Mouse (Mus musculus) hindbrain, embryonic 11.5 days (tissue): ENCODE results near the gene Prss38. TPM values are rescaled to one million over a fixed set of nuclear protein-coding genes. Genes with fewer than 3 reads are reported as not detected.
"Not testable (repeated sequence)": the region's sequence is repeated elsewhere in the genome, so short reads cannot be mapped to it uniquely, and the experiment has no call there.

Source experiments
- ATAC-seq: fragments of 200-750 bp; cut with Nextera tagmentation; 2 replicates; pipeline ENCODE4 v1.8.0; 2017; ENCODE audit warnings: mild to moderate bottlenecking, moderate TSS enrichment, moderate library complexity; ENCODE audit not compliant: low FRiP score
- DNase-seq: peaks from one replicate; pipeline ENCODE4 v3.0.0-alpha.2; 2015; ENCODE audit warnings: low spot score
- H3K27ac ChIP-seq: fragments of 300-500 bp; sonication (generic); 2 replicates; pipeline ENCODE4 v1.5.1; 2014; ENCODE audit warnings: mild to moderate bottlenecking, low read depth, low read length
- H3K27me3 ChIP-seq: fragments of 300-500 bp; sonication (generic); 2 replicates; pipeline ENCODE4 v1.6.1; 2014; ENCODE audit warnings: mild to moderate bottlenecking, low read length, moderate library complexity, mixed read lengths; ENCODE audit not compliant: control insufficient read depth, insufficient read depth
- H3K36me3 ChIP-seq: fragments of 300-500 bp; sonication (generic); 2 replicates; pipeline ENCODE4 v1.6.1; 2014; ENCODE audit warnings: mild to moderate bottlenecking, low read length, moderate library complexity, mixed read lengths; ENCODE audit not compliant: control insufficient read depth, insufficient read depth
- H3K4me1 ChIP-seq: fragments of 300-500 bp; sonication (generic); replicated peaks from 2 replicates; pipeline ENCODE4 v1.6.1; 2014; ENCODE audit warnings: low read length, mixed read lengths; ENCODE audit not compliant: control insufficient read depth, insufficient read depth
- H3K4me2 ChIP-seq: fragments of 300-500 bp; sonication (generic); replicated peaks from 2 replicates; pipeline ENCODE4 v1.6.1; 2014; ENCODE audit warnings: mild to moderate bottlenecking, low read depth, low read length
- H3K4me3 ChIP-seq: fragments of 300-500 bp; sonication (generic); 2 replicates; pipeline ENCODE4 v1.5.1; 2014; ENCODE audit warnings: low read depth, low read length
- H3K9ac ChIP-seq: fragments of 300-500 bp; sonication (generic); 2 replicates; pipeline ENCODE4 v1.6.1; 2014; ENCODE audit warnings: low read depth, low read length
- H3K9me3 ChIP-seq: fragments of 300-500 bp; sonication (generic); 2 replicates; pipeline ENCODE4 v1.6.1; 2016; ENCODE audit warnings: low read length; ENCODE audit not compliant: control insufficient read depth
- WGBS: fragments of 180-500 bp; shearing (Covaris S2); extraction: QIAGEN DNeasy Blood & Tissue Kit; methylation state at CpG from one replicate; pipeline ENCODE4 v1.1.7; 2014; 5-methylcytosine and 5-hydroxymethylcytosine counted together
- polyA plus RNA-seq: library from polyadenylated mRNA; unstranded; fragments of >200 nt; fragmentation: Nextera tagmentation; extraction: Ambion mirVana; gene quantifications from 2 replicates; pipeline ENCODE4 v1.2.1, GENCODE M21; 2014

Gene Prss38
- polyA plus RNA-seq, 1 experiment from 2014 or later = not detected

DNA sequence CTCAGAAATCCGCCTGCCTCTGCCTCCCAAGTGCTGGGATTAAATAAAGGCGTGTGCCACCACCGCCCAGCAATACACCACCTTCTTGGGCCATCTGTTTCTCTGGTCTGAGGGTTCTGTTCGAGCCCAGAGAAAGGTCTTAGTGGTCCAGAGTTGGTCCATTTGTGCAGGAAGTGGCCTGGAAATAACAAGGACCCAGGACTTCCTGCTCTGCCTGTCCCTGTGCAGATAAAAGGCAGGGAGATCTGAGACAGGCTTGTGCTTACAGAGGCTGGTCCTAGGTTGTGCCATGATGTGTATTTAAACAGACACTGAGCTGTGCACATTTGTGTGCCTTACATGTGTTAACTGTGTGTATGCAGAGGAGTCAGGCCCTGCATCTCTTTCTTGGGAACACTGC lies 13.3 kb upstream of the Prss38 start:
- H3K9ac ChIP-seq = no peak overlapping the region
- 83% methylated on average over 4 of the region's 4 CpGs for WGBS
- H3K9me3 ChIP-seq = no peaks in the 10 kb centered on the region

DNA sequence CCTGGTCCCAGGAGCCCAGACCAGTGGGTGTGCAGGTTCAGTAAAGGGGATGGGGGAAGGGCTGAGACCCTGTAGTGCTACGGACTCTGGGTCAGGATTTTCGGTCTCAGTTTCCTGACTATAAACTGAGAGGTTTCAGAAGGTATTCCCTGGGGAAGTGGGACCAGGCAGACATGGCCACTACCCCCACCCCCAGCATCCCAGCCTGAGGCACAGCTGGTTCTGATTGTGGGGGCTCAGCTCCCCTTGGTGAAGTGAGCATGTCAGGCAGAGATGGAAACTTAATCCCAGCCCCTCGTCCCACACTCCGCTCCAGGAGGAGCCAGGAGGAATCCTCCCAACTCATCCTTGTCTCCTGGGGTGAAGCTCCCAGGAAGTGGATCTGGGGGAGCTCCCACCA lies 12.0 kb upstream of the Prss38 start:
- H3K36me3 ChIP-seq = no peaks in the 10 kb centered on the region
- H3K4me2 ChIP-seq = no peak overlapping the region
- H3K4me3 ChIP-seq = no peak overlapping the region
- no peak overlapping the region for H3K27ac ChIP-seq
- peaks cover 4% of the 10 kb centered on the region; the same call in 1 of the 2 replicates for H3K4me1 ChIP-seq
- no peaks in the 10 kb centered on the region for H3K27me3 ChIP-seq
- no peaks in the 10 kb centered on the region for H3K9me3 ChIP-seq
- H3K9ac ChIP-seq = no peak overlapping the region
- ATAC-seq (no peak), DNase-seq (no peak)
- WGBS = 62% methylated on average over 4 of the region's 4 CpGs

More for the DNA sequence above, 13.3 kb upstream of the Prss38 start:
- no peak overlapping the region for H3K4me3 ChIP-seq
- peaks cover 4% of the 10 kb centered on the region; the same call in 1 of the 2 replicates for H3K4me1 ChIP-seq
- no peak overlapping the region for H3K27ac ChIP-seq
- H3K27me3 ChIP-seq = no peaks in the 10 kb centered on the region
- no peak overlapping the region for H3K4me2 ChIP-seq
- DNase-seq (no peak), ATAC-seq (no peak)
- no peaks in the 10 kb centered on the region for H3K36me3 ChIP-seq

DNA sequence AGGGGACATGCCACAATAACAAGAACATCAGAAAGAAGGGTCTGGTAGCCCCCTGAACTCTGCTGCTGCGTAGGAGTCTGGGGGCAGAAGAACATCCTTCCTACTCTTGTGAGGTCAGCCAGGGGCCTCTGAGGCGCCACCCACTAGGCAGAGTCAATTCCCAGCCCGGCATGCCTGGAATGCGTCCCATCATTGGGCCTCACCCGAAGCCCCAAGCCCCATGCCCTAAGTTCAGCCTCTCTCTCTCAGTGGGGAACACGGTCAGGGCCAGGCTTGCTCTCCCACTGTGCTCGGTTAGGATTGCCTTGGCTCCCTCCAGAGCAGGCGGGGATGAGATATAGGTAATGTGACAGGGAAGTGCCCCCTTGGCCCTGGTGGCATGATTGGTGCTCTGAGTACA lies 9.7 kb upstream of the Prss38 start:
- 9% methylated on average over 8 of the region's 8 CpGs for WGBS
- ATAC-seq (no peak), DNase-seq (peak; percentile 15)
- H3K4me1 ChIP-seq = peaks cover 4% of the 10 kb centered on the region; the same call in 1 of the 2 replicates
- H3K9me3 ChIP-seq = no peaks in the 10 kb centered on the region
- H3K4me3 ChIP-seq = no peak overlapping the region
- no peak overlapping the region for H3K9ac ChIP-seq
- no peaks in the 10 kb centered on the region for H3K27me3 ChIP-seq
- no peak overlapping the region for H3K27ac ChIP-seq
- H3K36me3 ChIP-seq = no peaks in the 10 kb centered on the region
- H3K4me2 ChIP-seq = no peak overlapping the region

DNA sequence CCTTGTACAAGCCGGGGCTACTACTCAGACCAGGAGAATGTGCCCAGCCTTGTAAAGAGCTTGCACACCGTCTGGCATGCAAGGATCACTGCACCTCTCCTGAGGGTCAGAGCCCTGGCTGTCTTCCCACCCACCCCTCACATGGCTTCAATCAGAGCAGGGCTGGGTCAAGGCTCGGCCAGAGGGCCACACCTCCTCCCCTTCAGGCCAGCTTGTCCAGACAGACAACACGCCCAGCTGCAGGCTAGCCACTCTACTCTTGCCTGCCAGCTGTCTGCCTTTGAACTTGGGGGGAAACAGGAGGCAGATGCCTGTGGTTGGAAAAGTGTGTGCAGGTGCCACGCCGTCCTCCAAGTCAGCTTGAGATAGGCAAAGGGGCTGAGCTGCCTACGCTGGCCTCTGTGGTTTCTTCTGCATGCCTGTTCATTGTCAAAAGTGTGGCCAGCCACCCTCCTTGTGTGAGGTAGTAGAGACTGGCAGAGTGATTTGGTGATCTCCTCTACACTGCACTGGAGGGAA lies 9.0 kb upstream of the Prss38 start:
- Histone ChIP-seq H3K36me3 (no peaks in the 10 kb centered on the region), H3K4me2 (no peak overlapping the region), H3K4me3 (no peak overlapping the region), H3K4me1 (peaks cover 4% of the 10 kb centered on the region; the same call in 1 of the 2 replicates), H3K27me3 (no peaks in the 10 kb centered on the region), H3K27ac (no peak overlapping the region), H3K9me3 (no peaks in the 10 kb centered on the region), H3K9ac (no peak overlapping the region)
- DNase-seq (peak; percentile 27), ATAC-seq (no peak)
- WGBS = 34% methylated on average over 7 of the region's 7 CpGs

DNA sequence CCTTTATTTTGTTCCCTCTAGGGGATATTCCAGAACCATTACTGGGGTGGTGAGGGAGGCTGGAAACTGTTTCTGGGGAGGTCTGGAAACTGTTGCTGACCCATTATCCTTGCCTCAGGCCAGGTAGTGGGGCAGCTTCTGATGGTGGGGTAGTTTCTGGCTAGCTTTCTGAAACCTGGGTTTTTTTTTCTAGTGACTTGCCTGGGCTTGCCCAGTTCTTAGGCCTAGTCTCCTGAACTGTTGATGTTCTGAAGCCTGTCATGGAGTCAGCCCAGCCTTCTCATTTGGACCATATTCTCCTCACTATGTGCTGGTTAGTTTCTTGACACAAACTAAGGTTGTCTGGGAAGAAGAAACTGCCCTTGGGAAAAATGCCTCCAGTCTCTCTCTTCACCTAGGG lies 4.1 kb upstream of the Prss38 start:
- no peak overlapping the region for H3K9ac ChIP-seq
- no peaks in the 10 kb centered on the region for H3K9me3 ChIP-seq
- DNase-seq (no peak), ATAC-seq (no peak)
- no peaks in the 10 kb centered on the region for H3K27me3 ChIP-seq
- peaks cover 2% of the 10 kb centered on the region; the same call in 1 of the 2 replicates for H3K4me1 ChIP-seq
- H3K36me3 ChIP-seq = no peaks in the 10 kb centered on the region
- no peak overlapping the region for H3K4me3 ChIP-seq
- no peak overlapping the region for H3K4me2 ChIP-seq
- no peak overlapping the region for H3K27ac ChIP-seq

DNA sequence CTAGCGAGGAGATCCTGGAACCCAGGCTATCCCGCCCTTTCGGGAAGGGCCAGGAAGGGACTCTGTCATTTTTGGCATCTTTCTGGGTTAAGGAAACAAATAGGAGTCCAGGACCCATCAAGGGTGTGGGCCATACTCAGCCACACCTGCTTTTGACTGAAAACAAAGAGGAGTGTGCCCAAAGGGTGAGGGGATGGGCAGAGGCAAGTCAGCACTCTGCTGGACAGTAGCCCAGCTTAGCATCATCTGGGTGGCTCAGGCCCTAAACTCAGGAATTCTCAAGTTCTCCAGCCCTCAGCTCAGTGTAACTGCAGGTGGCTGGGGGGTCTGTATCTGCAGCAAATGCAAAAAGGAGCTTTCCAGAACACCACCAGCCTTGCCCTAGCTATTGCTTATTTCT lies 2.5 kb upstream of the Prss38 start:
- Histone ChIP-seq H3K9ac (no peak overlapping the region), H3K9me3 (no peaks in the 10 kb centered on the region), H3K27ac (no peak overlapping the region), H3K4me3 (no peak overlapping the region), H3K4me1 (no peaks in the 10 kb centered on the region), H3K4me2 (no peak overlapping the region), H3K36me3 (no peaks in the 10 kb centered on the region), H3K27me3 (no peaks in the 10 kb centered on the region)
- ATAC-seq (no peak), DNase-seq (no peak)
- 91% methylated on average over 3 of the region's 3 CpGs for WGBS

DNA sequence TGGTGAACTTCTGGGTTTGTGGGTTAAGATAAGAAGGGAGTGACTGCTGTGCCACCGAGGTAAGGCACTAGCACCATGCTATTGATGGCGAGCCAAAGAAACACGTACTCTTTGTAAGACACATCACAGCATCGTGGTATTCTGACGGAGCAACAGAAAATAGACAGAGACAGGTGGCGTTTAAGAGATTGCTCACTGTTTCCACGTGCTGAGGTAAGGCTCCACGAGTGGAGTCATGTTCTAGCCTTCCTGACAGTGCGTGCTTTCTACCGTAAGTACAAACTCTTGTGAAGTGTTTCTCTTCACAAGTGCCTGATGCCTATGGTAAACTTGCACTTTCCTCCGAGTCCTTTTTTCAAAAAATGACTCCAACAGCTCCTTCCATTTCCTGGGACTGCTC lies 5.6 kb downstream of the Prss38 start:
- Histone ChIP-seq H3K4me2 (no peak overlapping the region), H3K4me1 (no peaks in the 10 kb centered on the region), H3K27ac (no peak overlapping the region), H3K9ac (no peak overlapping the region), H3K27me3 (no peaks in the 10 kb centered on the region), H3K36me3 (no peaks in the 10 kb centered on the region), H3K4me3 (no peak overlapping the region), H3K9me3 (no peaks in the 10 kb centered on the region)
- no peak for ATAC-seq
- WGBS = 85% methylated on average over 11 of the region's 11 CpGs
- no peak for DNase-seq

DNA sequence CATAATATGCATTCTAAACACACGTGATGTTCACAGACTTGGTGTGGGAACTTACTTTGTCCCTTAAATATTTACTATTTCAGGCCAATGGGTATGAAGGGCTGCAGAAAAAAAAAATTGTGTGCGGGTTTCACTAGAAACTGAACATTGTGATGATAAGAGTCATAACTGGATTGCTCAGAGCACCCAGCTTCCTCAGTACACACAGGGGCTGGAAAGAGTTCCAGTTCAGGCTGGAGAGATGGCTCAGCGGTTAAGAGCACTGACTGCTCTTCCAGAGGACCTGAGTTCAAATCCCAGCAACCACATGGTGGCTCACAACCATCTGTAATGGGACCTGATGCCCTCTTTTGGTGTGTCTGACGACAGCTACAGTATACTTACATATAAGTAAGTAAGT lies 7.5 kb downstream of the Prss38 start:
- not testable (repeated sequence) for ATAC-seq, H3K9me3 ChIP-seq, H3K4me3 ChIP-seq, H3K27me3 ChIP-seq, H3K36me3 ChIP-seq, H3K4me2 ChIP-seq, H3K27ac ChIP-seq, DNase-seq, H3K4me1 ChIP-seq, H3K9ac ChIP-seq
- 84% methylated on average over 4 of the region's 4 CpGs for WGBS

DNA sequence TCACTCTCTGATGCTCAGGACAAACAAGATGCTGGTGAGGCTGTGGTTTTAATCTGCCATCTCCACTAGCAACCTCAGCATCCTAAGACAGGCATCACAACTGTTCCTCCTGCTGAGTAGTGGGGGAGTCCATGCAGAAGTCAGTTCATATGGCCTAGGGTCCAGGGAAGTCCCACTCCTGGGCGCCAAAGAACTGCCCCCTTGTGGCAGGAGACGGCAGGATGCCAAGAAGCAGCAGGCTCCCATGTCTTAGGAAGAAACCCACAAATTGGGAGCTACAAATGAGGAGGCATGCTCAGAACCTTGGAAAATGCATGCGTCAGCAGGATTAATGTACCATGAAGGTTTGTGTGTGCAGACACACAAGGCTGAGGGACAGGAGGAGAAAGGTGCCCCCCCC lies 8.8 kb downstream of the Prss38 start:
- Histone ChIP-seq H3K4me1 (no peaks in the 10 kb centered on the region), H3K36me3 (no peaks in the 10 kb centered on the region), H3K4me3 (no peak overlapping the region), H3K9ac (no peak overlapping the region), H3K27ac (no peak overlapping the region), H3K9me3 (no peaks in the 10 kb centered on the region), H3K27me3 (no peaks in the 10 kb centered on the region), H3K4me2 (no peak overlapping the region)
- DNase-seq (peak; percentile 50), ATAC-seq (no peak)
- WGBS = 35% methylated on average over 3 of the region's 3 CpGs
